Mouse (Mus musculus): Measurements from ENCODE around the gene Phlda2. TPM values are rescaled to one million over a fixed set of nuclear protein-coding genes. Genes with fewer than 3 reads are reported as not detected.

Phlda2 gene
- polyA plus RNA-seq, 1 experiment from 2014 or later: 27.0 TPM

GRCm38 (mm10) chr7:143532410-143532809 lies 29.5 kb upstream of the Phlda2 start:
- ATAC-seq (ENCODE audit: insufficient read depth): no peak
- Histone ChIP-seq H3K4me1 (replicated peaks) (peaks cover 36% of the 10 kb centered on the region), H3K27me3 (no peaks in the 10 kb centered on the region), H3K9me3 (replicated peaks) (no peaks in the 10 kb centered on the region), H3K27ac (replicated peaks) (no peak overlapping the region; the same call in 1 of the 2 replicates), H3K36me3 (replicated peaks) (peaks cover 99% of the 10 kb centered on the region), H3K9ac (no peak overlapping the region), H3K4me2 (no peak overlapping the region), H3K4me3 (replicated peaks) (no peak overlapping the region)
- 98% methylated on average over 1 of the region's 1 CpGs for WGBS (ENCODE audit: insufficient replicate concordance)

GRCm38 (mm10) chr7:143519333-143519732 lies 16.4 kb upstream of the Phlda2 start:
- no peak overlapping the region for H3K9ac ChIP-seq
- no peak overlapping the region for H3K4me2 ChIP-seq
- H3K27ac ChIP-seq (replicated peaks): no peak overlapping the region
- H3K27me3 ChIP-seq: no peaks in the 10 kb centered on the region
- WGBS (ENCODE audit: insufficient replicate concordance): 64% methylated on average over 4 of the region's 4 CpGs
- H3K9me3 ChIP-seq (replicated peaks): no peaks in the 10 kb centered on the region
- H3K36me3 ChIP-seq (replicated peaks): peaks cover 99% of the 10 kb centered on the region
- no peak for ATAC-seq (ENCODE audit: insufficient read depth)
- no peaks in the 10 kb centered on the region for H3K4me1 ChIP-seq (replicated peaks)
- no peak overlapping the region for H3K4me3 ChIP-seq (replicated peaks)

GRCm38 (mm10) chr7:143514416-143514768 lies 11.4 kb upstream of the Phlda2 start:
- peaks cover 74% of the 10 kb centered on the region for H3K36me3 ChIP-seq (replicated peaks)
- WGBS (ENCODE audit: insufficient replicate concordance): 94% methylated on average over 4 of the region's 4 CpGs

DNA sequence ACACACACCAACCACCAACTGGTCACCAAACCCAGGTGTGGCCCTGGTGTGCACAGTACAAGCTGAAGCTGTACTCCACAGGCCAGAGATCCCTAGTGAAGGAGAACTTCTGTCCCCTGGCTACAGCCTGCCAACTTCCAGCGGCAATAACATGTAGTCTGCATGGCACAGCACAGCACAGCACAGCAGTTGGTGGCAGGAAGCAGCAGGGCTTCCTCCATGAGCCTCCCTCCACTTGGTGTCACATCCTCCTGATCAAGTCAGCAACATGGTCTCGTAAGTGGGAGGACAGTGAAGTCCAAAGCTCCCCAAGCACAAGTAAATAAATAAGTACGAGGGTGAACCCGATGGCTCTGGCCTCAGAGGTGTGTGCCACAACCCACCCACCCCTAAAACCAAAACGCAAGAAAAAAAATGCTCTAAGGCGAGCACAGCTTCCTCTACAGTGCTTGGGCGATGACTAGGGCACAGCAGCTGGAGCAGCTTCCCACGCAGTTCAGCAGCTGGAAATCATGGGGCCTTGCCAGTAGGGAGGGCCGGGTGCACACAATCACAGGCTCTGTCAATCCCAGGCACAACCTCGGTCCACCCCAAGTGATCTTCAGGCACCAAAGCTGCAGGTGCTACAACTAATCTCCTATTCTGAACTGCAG lies 10.9 kb upstream of the Phlda2 start:
- ATAC-seq (ENCODE audit: insufficient read depth): no peak
- no peaks in the 10 kb centered on the region for H3K27me3 ChIP-seq
- peaks cover 69% of the 10 kb centered on the region for H3K36me3 ChIP-seq (replicated peaks)
- H3K4me2 ChIP-seq: no peak overlapping the region
- no peak overlapping the region for H3K4me3 ChIP-seq (replicated peaks)
- no peaks in the 10 kb centered on the region for H3K9me3 ChIP-seq (replicated peaks)
- WGBS (ENCODE audit: insufficient replicate concordance): 66% methylated on average over 10 of the region's 10 CpGs
- H3K27ac ChIP-seq (replicated peaks): no peak overlapping the region
- H3K4me1 ChIP-seq (replicated peaks): 0 out of 2 replicates have a peak, but pooled peaks cover 3% of the 10 kb centered on the region
- no peak overlapping the region for H3K9ac ChIP-seq

More at GRCm38 (mm10) chr7:143514416-143514768, 11.4 kb upstream of the Phlda2 start:
- Histone ChIP-seq H3K9ac (no peak overlapping the region), H3K4me2 (no peak overlapping the region), H3K27ac (replicated peaks) (no peak overlapping the region), H3K9me3 (replicated peaks) (no peaks in the 10 kb centered on the region), H3K4me3 (replicated peaks) (no peak overlapping the region), H3K27me3 (no peaks in the 10 kb centered on the region), H3K4me1 (replicated peaks) (0 out of 2 replicates have a peak, but pooled peaks cover 3% of the 10 kb centered on the region)
- no peak for ATAC-seq (ENCODE audit: insufficient read depth)

DNA sequence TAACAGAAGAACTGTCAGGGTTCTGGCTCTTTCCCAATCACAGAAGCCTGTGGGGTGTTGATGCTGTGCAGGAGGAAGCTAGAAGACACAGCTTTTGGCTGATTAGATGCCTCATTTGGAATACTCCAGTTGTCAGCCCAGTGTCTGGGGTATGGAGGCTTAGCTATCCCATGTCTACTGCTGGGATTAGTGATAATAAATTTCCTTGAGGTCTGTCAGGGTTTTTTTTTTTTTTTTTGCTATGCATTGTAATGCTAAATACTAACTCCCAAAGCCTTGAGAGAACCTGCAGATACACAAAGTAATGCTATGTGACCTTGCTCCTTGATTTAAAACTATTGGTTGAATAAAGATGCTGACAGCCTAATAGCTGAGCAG lies 8.4 kb upstream of the Phlda2 start:
- H3K4me2 ChIP-seq: no peak overlapping the region
- H3K27ac ChIP-seq (replicated peaks): no peak overlapping the region
- H3K9ac ChIP-seq: no peak overlapping the region
- no peaks in the 10 kb centered on the region for H3K9me3 ChIP-seq (replicated peaks)
- H3K4me1 ChIP-seq (replicated peaks): 0 out of 2 replicates have a peak, but pooled peaks cover 3% of the 10 kb centered on the region
- peaks cover 43% of the 10 kb centered on the region for H3K36me3 ChIP-seq (replicated peaks)
- H3K4me3 ChIP-seq (replicated peaks): no peak overlapping the region
- H3K27me3 ChIP-seq: peaks cover under 1% of the 10 kb centered on the region; the same call in 1 of the 2 replicates
- ATAC-seq (ENCODE audit: insufficient read depth): no peak

DNA sequence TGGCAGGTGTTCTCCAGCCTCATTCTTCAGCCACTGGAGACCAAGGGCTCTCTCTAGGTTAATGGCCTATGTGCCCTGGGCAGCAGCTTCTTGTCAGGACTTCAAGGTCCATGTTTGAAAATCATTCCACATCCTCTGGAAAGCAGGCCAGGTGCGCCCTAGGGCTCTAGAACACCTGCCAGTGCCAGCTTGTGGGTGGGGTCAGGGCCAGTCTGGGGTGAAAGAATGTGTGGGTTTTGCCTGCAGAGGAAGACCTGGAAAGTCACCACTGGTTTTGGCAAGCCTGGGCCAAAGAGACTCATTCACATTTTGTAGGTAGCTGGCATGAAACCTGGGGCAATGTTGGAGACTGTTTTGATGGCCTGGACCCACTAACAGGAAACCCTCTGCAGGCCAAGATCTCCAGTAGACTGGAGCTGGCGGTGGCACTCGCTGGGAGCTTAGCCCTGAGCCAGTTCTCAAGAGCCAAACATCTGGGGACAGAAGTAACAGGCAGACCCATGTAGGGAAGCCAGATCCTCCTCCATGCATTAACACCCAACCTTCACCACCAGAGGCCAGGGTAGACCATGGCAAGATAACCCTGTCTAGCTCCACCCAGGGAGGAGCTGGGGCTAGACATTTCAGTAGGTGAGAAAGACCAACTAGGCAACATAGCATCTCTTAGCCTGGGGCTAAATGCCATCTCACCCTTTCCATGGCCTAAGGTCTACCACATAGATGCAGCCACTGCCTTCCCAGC lies 7.8 kb upstream of the Phlda2 start:
- Histone ChIP-seq H3K9me3 (replicated peaks) (no peaks in the 10 kb centered on the region), H3K4me1 (replicated peaks) (0 out of 2 replicates have a peak, but pooled peaks cover 3% of the 10 kb centered on the region), H3K4me2 (no peak overlapping the region), H3K9ac (no peak overlapping the region), H3K27ac (replicated peaks) (no peak overlapping the region), H3K27me3 (peaks cover 3% of the 10 kb centered on the region; the same call in 1 of the 2 replicates), H3K36me3 (replicated peaks) (peaks cover 37% of the 10 kb centered on the region), H3K4me3 (replicated peaks) (no peak overlapping the region)
- no peak for ATAC-seq (ENCODE audit: insufficient read depth)
- 76% methylated on average over 3 of the region's 3 CpGs for WGBS (ENCODE audit: insufficient replicate concordance)

DNA sequence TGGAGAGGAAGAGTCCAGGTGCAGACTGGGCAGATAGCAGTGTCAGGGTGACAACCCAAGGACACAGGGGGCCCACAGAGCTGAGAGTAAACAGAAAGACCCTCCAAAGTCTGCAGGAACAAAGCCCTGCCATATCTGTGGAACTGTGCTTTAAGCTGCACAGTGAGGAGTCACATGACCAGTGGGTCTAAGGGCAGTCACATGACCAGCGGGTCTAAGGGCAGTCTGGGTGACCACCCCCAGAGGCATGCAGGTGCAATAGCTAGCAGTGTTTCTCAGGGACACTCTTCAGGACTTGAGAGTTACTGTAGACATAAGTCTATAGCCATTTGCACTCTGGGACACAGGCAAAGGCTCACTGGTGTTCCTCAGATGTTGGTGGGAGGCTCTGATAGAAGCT lies 6.6 kb upstream of the Phlda2 start:
- Histone ChIP-seq H3K4me1 (replicated peaks) (0 out of 2 replicates have a peak, but pooled peaks cover 3% of the 10 kb centered on the region), H3K27ac (replicated peaks) (no peak overlapping the region), H3K4me2 (no peak overlapping the region), H3K9me3 (replicated peaks) (no peaks in the 10 kb centered on the region), H3K4me3 (replicated peaks) (no peak overlapping the region), H3K36me3 (replicated peaks) (peaks cover 25% of the 10 kb centered on the region), H3K9ac (no peak overlapping the region), H3K27me3 (peaks cover 11% of the 10 kb centered on the region)
- no peak for ATAC-seq (ENCODE audit: insufficient read depth)
- WGBS (ENCODE audit: insufficient replicate concordance): 60% methylated on average over 1 of the region's 1 CpGs

DNA sequence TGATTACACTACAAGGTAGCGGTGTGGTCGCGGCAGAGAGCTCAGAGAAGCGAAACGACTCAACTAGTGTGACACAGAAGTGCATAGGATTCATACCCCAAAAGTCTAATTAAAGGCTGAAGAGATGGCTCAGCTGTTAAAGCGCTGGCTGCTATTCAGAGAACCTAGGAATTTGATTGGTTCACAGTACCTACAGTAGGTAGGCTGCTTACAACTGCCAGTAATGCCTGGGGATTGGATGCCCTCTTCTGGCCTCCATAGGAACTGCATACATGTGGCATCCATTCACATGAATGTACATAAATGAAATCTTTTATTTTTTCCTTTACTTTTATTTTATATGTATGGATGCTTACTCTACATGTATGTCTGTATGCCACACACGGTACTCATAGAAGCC lies 3.7 kb upstream of the Phlda2 start:
- ATAC-seq (ENCODE audit: insufficient read depth): no peak
- peaks cover 40% of the 10 kb centered on the region for H3K27me3 ChIP-seq
- H3K4me2 ChIP-seq: no peak overlapping the region
- no peaks in the 10 kb centered on the region for H3K36me3 ChIP-seq (replicated peaks)
- H3K4me1 ChIP-seq (replicated peaks): peaks cover 12% of the 10 kb centered on the region
- H3K9me3 ChIP-seq (replicated peaks): no peaks in the 10 kb centered on the region
- no peak overlapping the region for H3K4me3 ChIP-seq (replicated peaks)
- no peak overlapping the region for H3K27ac ChIP-seq (replicated peaks)
- no peak overlapping the region for H3K9ac ChIP-seq
- WGBS (ENCODE audit: insufficient replicate concordance): 26% methylated on average over 7 of the region's 7 CpGs

DNA sequence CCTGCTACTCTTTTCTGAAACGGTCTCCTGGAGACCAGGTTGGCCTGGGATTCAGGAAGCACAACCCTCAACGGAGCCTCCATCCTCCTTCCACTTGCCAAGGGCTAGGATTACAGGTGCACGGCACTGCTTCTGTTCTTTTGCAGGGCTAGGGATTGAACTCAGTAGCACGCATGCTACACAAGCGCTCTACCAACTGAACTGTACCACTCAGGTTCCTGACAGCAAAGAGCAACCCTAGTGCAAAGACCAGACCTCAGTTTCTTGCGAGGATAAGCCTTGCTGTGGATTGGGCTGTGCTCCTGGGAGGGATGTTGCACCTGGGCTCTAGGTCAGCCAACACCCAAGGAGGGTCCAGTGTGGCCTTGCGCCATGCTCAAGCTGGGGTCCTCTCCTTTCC lies 3.3 kb upstream of the Phlda2 start:
- Histone ChIP-seq H3K27me3 (peaks cover 44% of the 10 kb centered on the region), H3K4me1 (replicated peaks) (peaks cover 14% of the 10 kb centered on the region), H3K4me2 (no peak overlapping the region), H3K4me3 (replicated peaks) (no peak overlapping the region), H3K9ac (no peak overlapping the region), H3K36me3 (replicated peaks) (no peaks in the 10 kb centered on the region), H3K27ac (replicated peaks) (no peak overlapping the region), H3K9me3 (replicated peaks) (no peaks in the 10 kb centered on the region)
- no peak for ATAC-seq (ENCODE audit: insufficient read depth)
- WGBS (ENCODE audit: insufficient replicate concordance): 56% methylated on average over 7 of the region's 7 CpGs

DNA sequence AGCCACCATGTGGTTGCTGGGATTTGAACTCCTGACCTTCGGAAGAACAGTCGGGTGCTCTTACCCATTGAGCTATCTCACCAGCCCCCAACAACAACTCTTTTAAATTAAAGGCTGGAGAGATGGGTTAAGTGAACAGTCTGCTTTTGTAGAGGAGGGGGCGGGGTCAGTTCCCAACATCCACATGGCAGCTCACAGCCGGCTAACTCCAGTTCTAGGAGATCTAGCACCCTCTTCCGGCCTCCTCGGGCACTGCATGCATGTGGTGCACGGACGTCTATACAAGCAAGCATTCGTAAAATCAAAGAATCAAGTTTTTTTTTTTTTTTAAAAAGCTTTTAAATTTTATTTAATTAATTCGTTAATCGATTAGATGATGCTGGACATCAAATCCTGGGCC lies 2.9 kb upstream of the Phlda2 start:
- H3K9me3 ChIP-seq (replicated peaks): no peaks in the 10 kb centered on the region
- no peak for ATAC-seq (ENCODE audit: insufficient read depth)
- H3K27ac ChIP-seq (replicated peaks): no peak overlapping the region
- H3K4me2 ChIP-seq: no peak overlapping the region
- H3K4me3 ChIP-seq (replicated peaks): no peak overlapping the region
- H3K9ac ChIP-seq: no peak overlapping the region
- no peaks in the 10 kb centered on the region for H3K36me3 ChIP-seq (replicated peaks)
- peaks cover 12% of the 10 kb centered on the region for H3K4me1 ChIP-seq (replicated peaks)
- 16% methylated on average over 11 of the region's 11 CpGs for WGBS (ENCODE audit: insufficient replicate concordance)
- H3K27me3 ChIP-seq: peaks cover 49% of the 10 kb centered on the region

DNA sequence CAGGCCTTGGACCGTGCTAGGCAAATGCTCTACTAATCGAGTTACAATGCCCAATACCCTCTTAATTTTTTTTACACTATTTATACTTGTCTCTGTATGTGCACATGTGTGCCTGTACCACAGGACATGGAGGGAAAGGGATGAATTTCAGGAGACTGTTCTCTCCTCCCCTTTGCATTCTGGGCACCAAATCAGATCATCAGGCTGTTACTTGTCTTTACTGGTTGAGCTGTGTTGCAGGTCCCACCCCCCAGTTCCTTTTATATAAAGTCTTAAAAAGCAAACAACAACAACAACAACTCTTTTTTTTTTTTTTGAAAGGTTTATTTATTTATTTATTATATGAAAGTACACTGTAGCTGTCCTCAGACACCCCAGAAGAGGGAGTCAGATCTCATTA lies 2.5 kb upstream of the Phlda2 start:
- no peak overlapping the region for H3K4me2 ChIP-seq
- peaks cover 53% of the 10 kb centered on the region for H3K27me3 ChIP-seq
- ATAC-seq (ENCODE audit: insufficient read depth): no peak
- no peaks in the 10 kb centered on the region for H3K36me3 ChIP-seq (replicated peaks)
- H3K4me1 ChIP-seq (replicated peaks): peaks cover 12% of the 10 kb centered on the region
- no peak overlapping the region for H3K9ac ChIP-seq
- H3K27ac ChIP-seq (replicated peaks): no peak overlapping the region
- no peaks in the 10 kb centered on the region for H3K9me3 ChIP-seq (replicated peaks)
- WGBS (ENCODE audit: insufficient replicate concordance): 68% methylated on average over 2 of the region's 2 CpGs
- no peak overlapping the region for H3K4me3 ChIP-seq (replicated peaks)
